Mouse (Mus musculus): ENCODE measurements around the gene Tpd52l2.

Tpd52l2 gene

DNA sequence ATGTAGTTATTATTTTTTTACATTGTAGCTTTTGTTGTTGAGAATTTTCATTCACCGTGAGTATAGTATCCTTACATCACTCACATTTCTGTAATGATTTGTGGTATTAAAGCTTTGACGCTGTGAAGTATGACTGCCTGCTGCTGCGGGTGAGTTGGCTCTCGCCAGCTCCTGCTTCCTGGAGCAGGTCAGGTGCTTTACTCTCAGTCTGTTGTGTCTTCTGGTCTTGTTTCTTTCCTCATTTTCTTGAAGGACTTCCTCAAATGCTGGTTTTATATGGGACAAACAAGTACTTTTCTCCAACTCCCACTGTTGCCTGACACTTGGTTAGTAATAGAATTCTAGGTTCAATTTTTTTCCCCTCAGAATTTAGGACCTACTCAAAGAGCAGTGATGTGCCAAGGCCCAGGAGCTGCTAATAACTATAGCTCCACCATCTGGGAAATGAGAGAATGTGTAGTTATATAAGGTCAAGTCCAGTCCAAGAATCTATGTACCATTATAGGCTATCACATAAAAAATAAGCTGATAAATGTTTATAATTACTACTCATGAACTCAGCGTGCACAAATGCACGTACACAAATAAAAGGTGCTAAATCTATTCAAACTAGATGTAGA is 44.9 kb downstream of the Tpd52l2 start:
- no peak for DNase-seq

- DNase-seq: no peak
These were observed 49.2 kb downstream of the Tpd52l2 start for GRCm38 (mm10) chr2:181546142-181546541.

- no peak for DNase-seq
These were observed 51.3 kb downstream of the Tpd52l2 start for GRCm38 (mm10) chr2:181548227-181548626.

GRCm38 (mm10) chr2:181548682-181549081 is 51.7 kb downstream of the Tpd52l2 start:
- no peak for DNase-seq

DNA sequence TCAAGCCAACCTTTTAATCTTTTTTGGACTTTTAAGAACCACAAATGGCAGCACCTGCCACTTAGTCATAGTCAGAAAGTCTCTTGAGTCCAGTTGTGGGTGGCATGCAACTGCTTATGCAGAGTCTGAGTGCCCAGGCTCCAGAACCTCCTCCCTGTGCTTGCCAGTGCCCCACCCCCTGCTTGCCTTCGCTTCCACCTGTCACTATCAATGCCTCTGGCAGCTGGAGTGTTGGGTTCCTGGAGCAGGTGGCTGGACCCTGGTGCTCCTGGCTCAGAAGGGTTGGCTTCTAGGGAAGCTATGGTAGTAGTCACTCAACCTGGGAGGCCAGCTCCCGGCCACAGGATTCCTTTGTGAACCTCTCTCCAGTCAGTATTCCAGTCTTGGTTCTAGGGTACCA is 53.3 kb downstream of the Tpd52l2 start:
- no peak for DNase-seq

- DNase-seq: no peak
These were observed 56.8 kb downstream of the Tpd52l2 start for GRCm38 (mm10) chr2:181553772-181554171.

DNA sequence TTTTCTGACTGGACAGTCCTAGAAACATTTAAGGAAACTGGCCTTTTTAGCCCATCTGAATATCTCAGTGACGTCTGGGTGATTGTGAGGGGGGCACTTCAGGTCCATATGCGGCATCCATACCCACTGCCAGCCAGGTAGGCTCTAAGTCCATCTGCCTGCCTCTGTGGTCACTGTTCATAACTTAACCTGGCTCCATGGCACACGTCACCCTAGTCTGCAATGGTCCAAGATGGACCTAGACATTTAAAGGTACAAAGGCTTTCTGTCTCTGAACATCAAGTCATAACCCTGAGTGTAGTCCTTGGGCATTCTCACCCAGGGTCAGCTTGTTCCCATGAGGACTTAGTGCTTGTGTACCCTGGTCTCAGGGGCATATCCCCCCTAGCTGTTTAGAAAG is 70.4 kb downstream of the Tpd52l2 start:
- DNase-seq: no peak

Data from right cerebral cortex, postnatal 14 days (tissue).